Mouse (Mus musculus) hindbrain, embryonic 14.5 days (tissue): ENCODE measurements around the gene Nat8f1. TPM values are rescaled to one million over a fixed set of nuclear protein-coding genes. Genes with fewer than 3 reads are reported as not detected.
A peak's percentile ranks its signal among the peaks of the same experiment; 100 is the strongest.
"Not testable (repeated sequence)": the region's sequence is repeated elsewhere in the genome, so short reads cannot be mapped to it uniquely, and the experiment has no call there.

Experiments used
- ATAC-seq: fragments of 200-750 bp; cut with Nextera tagmentation; 2 replicates; pipeline ENCODE4 v1.8.0; 2017; ENCODE audit warnings: moderate number of reproducible peaks, mild to moderate bottlenecking, moderate TSS enrichment, moderate library complexity; ENCODE audit not compliant: low FRiP score
- DNase-seq: peaks from one replicate; pipeline ENCODE4 v3.0.0-alpha.2; 2015; ENCODE audit warnings: low spot score
- H3K27ac ChIP-seq: fragments of 300-500 bp; sonication (generic); 2 replicates; pipeline ENCODE4 v1.5.1; 2014; ENCODE audit warnings: mild to moderate bottlenecking, moderate library complexity
- H3K27me3 ChIP-seq: fragments of 300-500 bp; sonication (generic); 2 replicates; pipeline ENCODE4 v1.6.1; 2014; ENCODE audit warnings: mild to moderate bottlenecking, low read length, mixed read lengths; ENCODE audit not compliant: control insufficient read depth, insufficient read depth
- H3K36me3 ChIP-seq: fragments of 300-500 bp; sonication (generic); replicated peaks from 2 replicates; pipeline ENCODE4 v1.6.1; 2014; ENCODE audit not compliant: control insufficient read depth, insufficient read depth
- H3K4me1 ChIP-seq: fragments of 300-500 bp; sonication (generic); replicated peaks from 2 replicates; pipeline ENCODE4 v1.6.1; 2014; ENCODE audit warnings: antibody characterized with exemption, low read length, mixed read lengths; ENCODE audit not compliant: control insufficient read depth, insufficient read depth
- H3K4me2 ChIP-seq: fragments of 300-500 bp; sonication (generic); replicated peaks from 2 replicates; pipeline ENCODE4 v1.6.1; 2014; ENCODE audit warnings: mild to moderate bottlenecking, moderate library complexity
- H3K4me3 ChIP-seq: fragments of 300-500 bp; sonication (generic); replicated peaks from 2 replicates; pipeline ENCODE4 v1.5.1; 2014; ENCODE audit warnings: mild to moderate bottlenecking, low read length
- H3K9ac ChIP-seq: fragments of 300-500 bp; sonication (generic); 2 replicates; pipeline ENCODE4 v1.6.1; 2014
- H3K9me3 ChIP-seq: fragments of 300-500 bp; sonication (generic); 2 replicates; pipeline ENCODE4 v1.6.1; 2016; ENCODE audit warnings: low read length; ENCODE audit not compliant: control insufficient read depth
- WGBS: fragments of 180-500 bp; shearing (Covaris S2); extraction: QIAGEN DNeasy Blood & Tissue Kit; methylation state at CpG from one replicate; pipeline ENCODE4 v1.1.7; 2014; 5-methylcytosine and 5-hydroxymethylcytosine counted together
- polyA plus RNA-seq: library from polyadenylated mRNA; unstranded; fragments of >200 nt; fragmentation: Nextera tagmentation; extraction: Ambion mirVana; gene quantifications from 2 replicates; pipeline ENCODE4 v1.2.1, GENCODE M21; 2014

The Nat8f1 gene
- polyA plus RNA-seq, 1 experiment from 2014 or later: 17.9 TPM

- H3K4me2 ChIP-seq: no peak overlapping the region
- no peaks in the 10 kb centered on the region for H3K9me3 ChIP-seq
- no peaks in the 10 kb centered on the region for H3K4me1 ChIP-seq
- DNase-seq (no peak), ATAC-seq (no peak)
- H3K27me3 ChIP-seq: no peaks in the 10 kb centered on the region
- peaks cover 31% of the 10 kb centered on the region for H3K36me3 ChIP-seq
- no peak overlapping the region for H3K9ac ChIP-seq
- H3K27ac ChIP-seq: no peak overlapping the region
- no peak overlapping the region for H3K4me3 ChIP-seq
- WGBS: 81% methylated on average over 8 of the region's 8 CpGs
Observed at GRCm38 (mm10) chr6:85934047-85934446, 18.6 kb upstream of the Nat8f1 start.

GRCm38 (mm10) chr6:85929312-85929711 lies 13.8 kb upstream of the Nat8f1 start:
- DNase-seq: no peak
- no peak overlapping the region for H3K4me3 ChIP-seq
- H3K27ac ChIP-seq: no peak overlapping the region
- H3K27me3 ChIP-seq: no peaks in the 10 kb centered on the region
- ATAC-seq: no peak
- H3K4me1 ChIP-seq: no peaks in the 10 kb centered on the region
- WGBS: 88% methylated on average over 1 of the region's 1 CpGs
- H3K9me3 ChIP-seq: no peaks in the 10 kb centered on the region
- H3K4me2 ChIP-seq: no peak overlapping the region
- H3K9ac ChIP-seq: no peak overlapping the region
- peaks cover 76% of the 10 kb centered on the region for H3K36me3 ChIP-seq

- no peaks in the 10 kb centered on the region for H3K9me3 ChIP-seq
- H3K27ac ChIP-seq: no peak overlapping the region
- DNase-seq (no peak), ATAC-seq (no peak)
- WGBS: 91% methylated on average over 9 of the region's 9 CpGs
- no peaks in the 10 kb centered on the region for H3K4me1 ChIP-seq
- no peak overlapping the region for H3K9ac ChIP-seq
- H3K27me3 ChIP-seq: no peaks in the 10 kb centered on the region
- H3K36me3 ChIP-seq: peaks cover 80% of the 10 kb centered on the region
- no peak overlapping the region for H3K4me2 ChIP-seq
- no peak overlapping the region for H3K4me3 ChIP-seq
Observed at GRCm38 (mm10) chr6:85927476-85928464, 12.3 kb upstream of the Nat8f1 start.

GRCm38 (mm10) chr6:85926709-85927108 lies 11.2 kb upstream of the Nat8f1 start:
- H3K4me3 ChIP-seq: no peak overlapping the region
- ATAC-seq: no peak
- H3K9me3 ChIP-seq: no peaks in the 10 kb centered on the region
- no peak overlapping the region for H3K4me2 ChIP-seq
- H3K36me3 ChIP-seq: peaks cover 82% of the 10 kb centered on the region
- no peaks in the 10 kb centered on the region for H3K4me1 ChIP-seq
- WGBS: 91% methylated on average over 1 of the region's 1 CpGs
- H3K27ac ChIP-seq: no peak overlapping the region
- DNase-seq: no peak
- H3K9ac ChIP-seq: no peak overlapping the region
- no peaks in the 10 kb centered on the region for H3K27me3 ChIP-seq

GRCm38 (mm10) chr6:85923643-85924042 lies 8.2 kb upstream of the Nat8f1 start:
- no peak for ATAC-seq
- whole genome bisulfite sequencing: 100% methylated on average over 1 of the region's 1 CpGs
- H3K4me1 ChIP-seq: no peaks in the 10 kb centered on the region
- H3K27me3 ChIP-seq: no peaks in the 10 kb centered on the region
- H3K36me3 ChIP-seq: peaks cover 60% of the 10 kb centered on the region
- H3K4me2 ChIP-seq: no peak overlapping the region
- DNase-seq: no peak
- no peak overlapping the region for H3K4me3 ChIP-seq
- no peak overlapping the region for H3K9ac ChIP-seq
- H3K9me3 ChIP-seq: no peaks in the 10 kb centered on the region
- no peak overlapping the region for H3K27ac ChIP-seq

GRCm38 (mm10) chr6:85919401-85919800 lies 3.9 kb upstream of the Nat8f1 start:
- Histone ChIP-seq H3K9me3 (no peaks in the 10 kb centered on the region), H3K4me1 (peaks cover 14% of the 10 kb centered on the region), H3K4me2 (no peak overlapping the region), H3K4me3 (no peak overlapping the region), H3K9ac (no peak overlapping the region), H3K27ac (no peak overlapping the region), H3K27me3 (no peaks in the 10 kb centered on the region), H3K36me3 (peaks cover 21% of the 10 kb centered on the region)
- ATAC-seq (no peak), DNase-seq (no peak)
- WGBS: 92% methylated on average over 4 of the region's 4 CpGs

- not testable (repeated sequence) for H3K9me3 ChIP-seq, DNase-seq, ATAC-seq, H3K27ac ChIP-seq, H3K27me3 ChIP-seq, H3K9ac ChIP-seq, H3K4me3 ChIP-seq, H3K4me2 ChIP-seq
- H3K36me3 ChIP-seq: peaks cover 15% of the 10 kb centered on the region
- WGBS: 96% methylated on average over 3 of the region's 3 CpGs
- peaks cover 20% of the 10 kb centered on the region for H3K4me1 ChIP-seq
Observed at GRCm38 (mm10) chr6:85918341-85918740, 2.9 kb upstream of the Nat8f1 start.

GRCm38 (mm10) chr6:85916596-85916995 lies 1.1 kb upstream of the Nat8f1 start:
- DNase-seq: no peak
- peak overlapping the region; percentile 73 for H3K4me2 ChIP-seq
- peak overlapping the region; percentile 84; the same call in 1 of the 2 replicates for H3K27ac ChIP-seq
- peaks cover 20% of the 10 kb centered on the region for H3K4me1 ChIP-seq
- peak overlapping the region; percentile 79 for H3K9ac ChIP-seq
- no peaks in the 10 kb centered on the region for H3K9me3 ChIP-seq
- ATAC-seq: no peak
- no peaks in the 10 kb centered on the region for H3K27me3 ChIP-seq
- peak overlapping the region; percentile 55 for H3K4me3 ChIP-seq
- H3K36me3 ChIP-seq: peaks cover 5% of the 10 kb centered on the region; the same call in 1 of the 2 replicates
- 87% methylated on average over 6 of the region's 6 CpGs for WGBS

- no peaks in the 10 kb centered on the region for H3K36me3 ChIP-seq
- H3K9me3 ChIP-seq: no peaks in the 10 kb centered on the region
- H3K4me3 ChIP-seq: peak overlapping the region; percentile 55
- no peak for DNase-seq
- no peaks in the 10 kb centered on the region for H3K27me3 ChIP-seq
- ATAC-seq: peak; percentile 6; the same call in 1 of the 2 replicates
- peaks cover 20% of the 10 kb centered on the region for H3K4me1 ChIP-seq
- H3K27ac ChIP-seq: peak overlapping the region; percentile 84
- 4% methylated on average over 11 of the region's 11 CpGs for WGBS
- peak overlapping the region; percentile 73 for H3K4me2 ChIP-seq
- H3K9ac ChIP-seq: peak overlapping the region; percentile 79
Observed at GRCm38 (mm10) chr6:85915141-85915538, 347 bp downstream of the Nat8f1 start.
